Comparison of ENCODE assay signal across 8 mouse cellular contexts in the genomic region with DNA sequence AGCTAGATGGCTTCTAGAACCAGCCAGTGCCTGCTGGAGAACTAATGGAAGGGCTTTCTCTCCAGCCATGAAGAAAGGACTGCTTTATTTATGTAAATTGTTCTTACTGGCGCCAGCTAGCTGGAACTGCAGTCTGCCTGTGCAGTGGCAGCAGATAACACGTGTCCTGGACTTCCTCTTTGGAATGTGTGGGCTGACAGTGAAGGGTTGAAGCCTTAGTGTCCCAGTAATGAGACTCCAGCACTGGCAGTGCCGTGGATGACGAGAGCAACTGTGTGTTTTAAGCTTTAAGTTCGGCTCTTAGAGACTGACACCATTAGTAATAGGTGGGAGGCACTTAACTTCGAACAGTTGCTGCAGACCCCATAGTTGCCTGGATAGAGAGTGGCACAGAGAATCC. TPM values are rescaled to one million over a fixed set of nuclear protein-coding genes. Genes with fewer than 3 reads are reported as not detected.
A peak's percentile ranks its signal among the peaks of the same experiment; 100 is the strongest.
DNase-seq lines count a peak whose midpoint lies in the region; ATAC-seq and TF ChIP-seq lines count a peak whose summit lies in the region.

No protein-coding gene starts in this region.

- peaks cover 24 to 25% of the 10 kb centered on the region in 2 experiments for H3K4me1 ChIP-seq in MEL (ENCODE audit: control insufficient read depth in 1 of 2, insufficient read depth in 2 of 2, low read length in 2 of 2)
- peaks cover 55% of the 10 kb centered on the region for H3K4me1 ChIP-seq in forebrain, embryonic 10.5 days
- peaks cover 15% of the 10 kb centered on the region for H3K4me1 ChIP-seq in heart, postnatal 0 days (ENCODE audit: control insufficient read depth, insufficient read depth)

- peak; percentile 37 to 58; a peak in 3 of 4 replicates for TF ChIP-seq EP300 in MEL (IDR thresholded peaks at IDR 0.05; ENCODE audit: low read depth in 1 of 2, low read length in 2 of 2)
- TF ChIP-seq EP300 in heart, postnatal 0 days (IDR thresholded peaks at IDR 0.05; ENCODE audit: low read depth), result peak; percentile 76; the same call in 1 of the 2 replicates

- H3K9me3 ChIP-seq in MEL (replicated peaks; ENCODE audit: insufficient read depth, low read length), result no peaks in the 10 kb centered on the region
- no peaks in the 10 kb centered on the region for H3K9me3 ChIP-seq in forebrain, embryonic 10.5 days
- no peaks in the 10 kb centered on the region for H3K9me3 ChIP-seq in heart, postnatal 0 days (replicated peaks; ENCODE audit: control insufficient read depth, low read length)

- TF ChIP-seq POLR2A in MEL (IDR thresholded peaks at IDR 0.05; ENCODE audit: control insufficient read depth in 1 of 2, insufficient read depth in 1 of 2, low read depth in 1 of 2, low read length in 2 of 2, poor library complexity in 1 of 2), result peak in 1 of 2 experiments; percentile 29; a peak in 1 of 4 replicates

- peaks cover 46% of the 10 kb centered on the region for H3K79me2 ChIP-seq in MEL (ENCODE audit: control insufficient read depth, insufficient read depth, low read length, poor library complexity)

- ATAC-seq in heart, postnatal 0 days (ENCODE audit: insufficient read depth, low read depth), result peak; percentile 91

- peak overlapping the region; percentile 59 for H3K9ac ChIP-seq in MEL (ENCODE audit: control insufficient read depth, low read depth, low read length, poor library complexity, severe bottlenecking)
- H3K9ac ChIP-seq in heart, postnatal 0 days (replicated peaks; ENCODE audit: low read depth, low read length), result 0 out of 2 replicates have a peak overlapping the region, but pooled peaks have one; percentile 31

- DNase-seq in MEL (ENCODE audit: low read depth, low spot score), result peak; percentile 87
- peak; percentile 94 for DNase-seq in brain, adult 2 months (ENCODE audit: low read depth, low spot score)
- DNase-seq in forebrain, embryonic 10.5 days (ENCODE audit: extremely low spot score, low spot score), result peak; percentile 48
- peak; percentile 91 for DNase-seq in heart, postnatal 0 days (ENCODE audit: low spot score)
- peak; percentile 77 for DNase-seq in kidney, postnatal 14 days
- DNase-seq in lung, postnatal 10 days, result peak; percentile 84
- peak; percentile 87 for DNase-seq in retina, postnatal 1 day
- no peak for DNase-seq in adipocyte (ENCODE audit: low spot score)

- WGBS in forebrain, embryonic 10.5 days, result 16% methylated on average over 6 of the region's 6 CpGs
- 4% methylated on average over 6 of the region's 6 CpGs for WGBS in heart, postnatal 0 days

- H3K4me3 ChIP-seq in MEL (ENCODE audit: control insufficient read depth in 1 of 2, insufficient read depth in 1 of 2, low read depth in 2 of 2, low read length in 2 of 2), result peak overlapping the region; percentile 2 to 6; a peak in 2 of 4 replicates
- 0 out of 2 replicates have a peak overlapping the region, but pooled peaks have one; percentile 14 for H3K4me3 ChIP-seq in forebrain, embryonic 10.5 days
- peak overlapping the region; percentile 17 for H3K4me3 ChIP-seq in heart, postnatal 0 days (ENCODE audit: low read depth, low read length)

- peak overlapping the region; percentile 52 for H3K4me2 ChIP-seq in heart, postnatal 0 days (ENCODE audit: low read depth, low read length)

- H3K27me3 ChIP-seq in MEL (ENCODE audit: control insufficient read depth in 1 of 2, insufficient read depth in 2 of 2, low read length in 2 of 2), result no peaks in the 10 kb centered on the region
- H3K27me3 ChIP-seq in forebrain, embryonic 10.5 days (ENCODE audit: poor library complexity, severe bottlenecking), result no peaks in the 10 kb centered on the region
- H3K27me3 ChIP-seq in heart, postnatal 0 days (ENCODE audit: control insufficient read depth, insufficient read depth, low read length), result no peaks in the 10 kb centered on the region

- no peak for TF ChIP-seq CTCF in MEL (IDR thresholded peaks at IDR 0.05 in 2 of 3, conservative IDR thresholded peaks at IDR 0.05 in 1 of 3; ENCODE audit: control insufficient read depth in 1 of 3, insufficient read depth in 1 of 3, low read depth in 2 of 3, low read length in 3 of 3, poor library complexity in 1 of 3, severe bottlenecking in 1 of 3)
- TF ChIP-seq CTCF in heart, postnatal 0 days (IDR thresholded peaks at IDR 0.05; ENCODE audit: low read depth), result no peak

- peak overlapping the region; percentile 57 for H3K27ac ChIP-seq in MEL (ENCODE audit: control insufficient read depth, low read depth, low read length)
- H3K27ac ChIP-seq in forebrain, embryonic 10.5 days, result peak overlapping the region; percentile 83
- H3K27ac ChIP-seq in heart, postnatal 0 days (ENCODE audit: low read depth), result peak overlapping the region; percentile 94

- H3K36me3 ChIP-seq in MEL (ENCODE audit: control insufficient read depth in 1 of 2, insufficient read depth in 2 of 2, low read length in 2 of 2), result peaks cover 0 to 30% of the 10 kb centered on the region in 2 experiments; a peak in 3 of 4 replicates
- peaks cover 30% of the 10 kb centered on the region for H3K36me3 ChIP-seq in forebrain, embryonic 10.5 days (replicated peaks)
- H3K36me3 ChIP-seq in heart, postnatal 0 days (replicated peaks; ENCODE audit: control insufficient read depth, insufficient read depth, low read length), result peaks cover 15% of the 10 kb centered on the region

- TF ChIP-seq RAD21 in MEL (IDR thresholded peaks at IDR 0.05; ENCODE audit: low read depth, low read length), result no peak

TF ChIP-seq in MEL, 35 proteins besides CTCF, POLR2A, EP300 and RAD21:
- TF ChIP-seq TCF12 (IDR thresholded peaks at IDR 0.05; ENCODE audit: low read depth, low read length) (0 out of 2 replicates have a peak, but pooled peaks have one; percentile 17), SIN3A (IDR thresholded peaks at IDR 0.05; ENCODE audit: low read length) (peak; percentile 89), GATA1 (IDR thresholded peaks at IDR 0.05; ENCODE audit: low read depth, low read length) (peak; percentile 52), ZMIZ1 (IDR thresholded peaks at IDR 0.05; ENCODE audit: low read depth, low read length) (no peak), BHLHE40 (IDR thresholded peaks at IDR 0.05; ENCODE audit: borderline replicate concordance, low read depth, low read length) (0 out of 2 replicates have a peak, but pooled peaks have one; percentile 14), RCOR1 (IDR thresholded peaks at IDR 0.05; ENCODE audit: low read depth, low read length) (no peak), MAX (IDR thresholded peaks at IDR 0.05; ENCODE audit: low read length) (peak; percentile 88), SMC3 (IDR thresholded peaks at IDR 0.05; ENCODE audit: low read depth, low read length) (peak; percentile 4; the same call in 1 of the 2 replicates), USF1 (IDR thresholded peaks at IDR 0.05; ENCODE audit: low read depth, low read length) (peak; percentile 67), MYC (IDR thresholded peaks at IDR 0.05; ENCODE audit: low read depth, low read length) (0 out of 2 replicates have a peak, but pooled peaks have one; percentile 63), MXI1 (IDR thresholded peaks at IDR 0.05; ENCODE audit: low read depth, low read length) (peak; percentile 86), CHD1 (IDR thresholded peaks at IDR 0.05; ENCODE audit: low read depth, low read length) (no peak; the same call in 1 of the 2 replicates), ETS1 (IDR thresholded peaks at IDR 0.05; ENCODE audit: low read depth, low read length) (peak; percentile 54), CHD2 (IDR thresholded peaks at IDR 0.05; ENCODE audit: low read length) (no peak), POLR2AphosphoS2 (IDR thresholded peaks at IDR 0.05; ENCODE audit: low read length) (no peak), TBP (IDR thresholded peaks at IDR 0.05; ENCODE audit: low read depth, low read length) (no peak), E2F4 (IDR thresholded peaks at IDR 0.05; ENCODE audit: borderline replicate concordance, low read depth, low read length) (no peak), ELF1 (IDR thresholded peaks at IDR 0.05; ENCODE audit: low read depth, low read length) (peak; percentile 37; the same call in 1 of the 2 replicates), UBTF (IDR thresholded peaks at IDR 0.05; ENCODE audit: borderline replicate concordance, insufficient read depth, low read depth, low read length) (no peak), MAZ (IDR thresholded peaks at IDR 0.05; ENCODE audit: low read depth, low read length) (no peak), USF2 (IDR thresholded peaks at IDR 0.05; ENCODE audit: borderline replicate concordance in 1 of 2, insufficient read depth in 1 of 2, low read depth in 1 of 2, low read length in 2 of 2) (no peak)
TF ChIP-seq in MEL: peak in this region for 11.

RNA-seq across cellular contexts. Expression of a gene that starts 37.2 kb away (rescaled TPM):
- 7.3 and 10.7 TPM in 2 replicates for total RNA-seq in MEL (2012; rRNA removed)
- 10 to 100 TPM; 24.6 to 56.1 TPM for polyA plus RNA-seq in MEL (2012; ENCODE audit: insufficient read depth in 1 of 2, insufficient read length in 2 of 2, low read depth in 1 of 2, low replicate concordance in 2 of 2, missing spikeins in 1 of 2)
- polyA plus RNA-seq in forebrain, embryonic 10.5 days (2016; fragmentation: Nextera tagmentation; extraction: Ambion mirVana), result 44.2 and 46.7 TPM in 2 replicates
- 43.3 and 54.5 TPM in 2 replicates for total RNA-seq in heart, postnatal 0 days (2014; rRNA removed; ENCODE audit: low replicate concordance)
- polyA plus RNA-seq in heart, postnatal 0 days (2015; fragmentation: Nextera tagmentation; extraction: Ambion mirVana), result 16.5 and 19.2 TPM in 2 replicates
